Mouse (Mus musculus) heart, embryonic 11.5 days (tissue): Measurements from ENCODE around the gene Wdfy2. TPM values are rescaled to one million over a fixed set of nuclear protein-coding genes. Genes with fewer than 3 reads are reported as not detected.
"Not testable (repeated sequence)": the region's sequence is repeated elsewhere in the genome, so short reads cannot be mapped to it uniquely, and the experiment has no call there.

ENCODE experiments used
- ATAC-seq: fragments of 200-750 bp; cut with Nextera tagmentation; replicated peaks from 2 replicates; pipeline ENCODE4 v1.8.0; 2017; ENCODE audit warnings: moderate library complexity; ENCODE audit not compliant: insufficient number of reproducible peaks, low FRiP score, low TSS enrichment
- H3K27ac ChIP-seq: fragments of 300-500 bp; sonication (generic); 2 replicates; pipeline ENCODE4 v1.5.1; 2014; ENCODE audit warnings: mild to moderate bottlenecking, low read depth, low read length
- H3K27me3 ChIP-seq: fragments of 300-500 bp; sonication (generic); 2 replicates; pipeline ENCODE4 v1.6.1; 2014; ENCODE audit warnings: mild to moderate bottlenecking, low read length, mixed read lengths; ENCODE audit not compliant: control insufficient read depth, insufficient read depth
- H3K36me3 ChIP-seq: fragments of 300-500 bp; sonication (generic); 2 replicates; pipeline ENCODE4 v1.6.1; 2014; ENCODE audit warnings: mild to moderate bottlenecking, low read length, moderate library complexity, mixed read lengths; ENCODE audit not compliant: control insufficient read depth, insufficient read depth
- H3K4me1 ChIP-seq: fragments of 300-500 bp; sonication (generic); 2 replicates; pipeline ENCODE4 v1.6.1; 2014; ENCODE audit warnings: low read length; ENCODE audit not compliant: control insufficient read depth, insufficient read depth
- H3K4me2 ChIP-seq: fragments of 300-500 bp; sonication (generic); 2 replicates; pipeline ENCODE4 v1.6.1; 2014; ENCODE audit warnings: mild to moderate bottlenecking, moderate library complexity
- H3K4me3 ChIP-seq: fragments of 300-500 bp; sonication (generic); 2 replicates; pipeline ENCODE4 v1.5.1; 2014; ENCODE audit warnings: low read depth, low read length
- H3K9ac ChIP-seq: fragments of 300-500 bp; sonication (generic); 2 replicates; pipeline ENCODE4 v1.6.1; 2014; ENCODE audit warnings: mild to moderate bottlenecking, low read depth, low read length, moderate library complexity
- H3K9me3 ChIP-seq: fragments of 300-500 bp; sonication (generic); replicated peaks from 2 replicates; pipeline ENCODE4 v1.6.1; 2016; ENCODE audit warnings: low read length; ENCODE audit not compliant: control insufficient read depth
- WGBS: fragments of 180-500 bp; shearing (Covaris S2); extraction: QIAGEN DNeasy Blood & Tissue Kit; methylation state at CpG from one replicate; pipeline ENCODE4 v1.1.7; 2014; ENCODE audit not compliant: insufficient replicate concordance; 5-methylcytosine and 5-hydroxymethylcytosine counted together
- polyA plus RNA-seq: library from polyadenylated mRNA; unstranded; fragments of >200 nt; fragmentation: Nextera tagmentation; extraction: Ambion mirVana; gene quantifications from 2 replicates; pipeline ENCODE4 v1.2.1, GENCODE M21; 2014

Gene Wdfy2
- polyA plus RNA-seq, 1 experiment from 2014 or later, result 7.6 TPM

GRCm38 (mm10) chr14:62812765-62813164, 24.7 kb upstream of the Wdfy2 start:
- 33% methylated on average over 5 of the region's 5 CpGs for WGBS
- Histone ChIP-seq H3K27me3 (no peaks in the 10 kb centered on the region), H3K9me3 (no peaks in the 10 kb centered on the region), H3K36me3 (no peaks in the 10 kb centered on the region), H3K9ac (no peak overlapping the region), H3K4me3 (no peak overlapping the region), H3K27ac (no peak overlapping the region), H3K4me2 (no peak overlapping the region), H3K4me1 (no peaks in the 10 kb centered on the region)
- ATAC-seq, result no peak

- no peaks in the 10 kb centered on the region for H3K9me3 ChIP-seq
- H3K4me3 ChIP-seq, result no peak overlapping the region
- H3K4me2 ChIP-seq, result no peak overlapping the region
- H3K27ac ChIP-seq, result no peak overlapping the region
- no peaks in the 10 kb centered on the region for H3K27me3 ChIP-seq
- no peak overlapping the region for H3K9ac ChIP-seq
- ATAC-seq, result no peak
- 69% methylated on average over 6 of the region's 6 CpGs for WGBS
- H3K4me1 ChIP-seq, result no peaks in the 10 kb centered on the region
- no peaks in the 10 kb centered on the region for H3K36me3 ChIP-seq
Measured at GRCm38 (mm10) chr14:62814567-62814966, 22.9 kb upstream of the Wdfy2 start.

GRCm38 (mm10) chr14:62816827-62817226, 20.7 kb upstream of the Wdfy2 start:
- Histone ChIP-seq H3K9ac (no peak overlapping the region), H3K4me2 (no peak overlapping the region), H3K27ac (no peak overlapping the region), H3K4me1 (no peaks in the 10 kb centered on the region), H3K36me3 (no peaks in the 10 kb centered on the region), H3K27me3 (no peaks in the 10 kb centered on the region), H3K9me3 (no peaks in the 10 kb centered on the region), H3K4me3 (no peak overlapping the region)
- no peak for ATAC-seq
- 77% methylated on average over 4 of the region's 4 CpGs for WGBS

- no peak for ATAC-seq
- Histone ChIP-seq H3K27ac (no peak overlapping the region), H3K9ac (no peak overlapping the region), H3K4me3 (no peak overlapping the region), H3K4me1 (no peaks in the 10 kb centered on the region), H3K9me3 (no peaks in the 10 kb centered on the region), H3K4me2 (no peak overlapping the region), H3K27me3 (no peaks in the 10 kb centered on the region), H3K36me3 (no peaks in the 10 kb centered on the region)
- WGBS, result 81% methylated on average over 8 of the region's 8 CpGs
Measured at GRCm38 (mm10) chr14:62825575-62826332, 11.7 kb upstream of the Wdfy2 start.

GRCm38 (mm10) chr14:62829291-62829690, 8.2 kb upstream of the Wdfy2 start:
- 64% methylated on average over 6 of the region's 6 CpGs for WGBS
- no peak overlapping the region for H3K4me2 ChIP-seq
- H3K9ac ChIP-seq, result no peak overlapping the region
- 0 out of 2 replicates have a peak, but pooled peaks cover 2% of the 10 kb centered on the region for H3K4me1 ChIP-seq
- H3K9me3 ChIP-seq, result no peaks in the 10 kb centered on the region
- no peaks in the 10 kb centered on the region for H3K36me3 ChIP-seq
- no peak overlapping the region for H3K4me3 ChIP-seq
- no peak overlapping the region for H3K27ac ChIP-seq
- ATAC-seq, result no peak
- no peaks in the 10 kb centered on the region for H3K27me3 ChIP-seq

GRCm38 (mm10) chr14:62831691-62832275, 5.7 kb upstream of the Wdfy2 start:
- ATAC-seq, result no peak
- WGBS, result 91% methylated on average over 3 of the region's 3 CpGs
- Histone ChIP-seq H3K27me3 (no peaks in the 10 kb centered on the region), H3K4me2 (no peak overlapping the region), H3K4me3 (no peak overlapping the region), H3K4me1 (0 out of 2 replicates have a peak, but pooled peaks cover 2% of the 10 kb centered on the region), H3K9me3 (no peaks in the 10 kb centered on the region), H3K36me3 (no peaks in the 10 kb centered on the region), H3K27ac (no peak overlapping the region), H3K9ac (no peak overlapping the region)

GRCm38 (mm10) chr14:62833036-62833435, 4.4 kb upstream of the Wdfy2 start:
- ATAC-seq, result no peak
- H3K9ac ChIP-seq, result no peak overlapping the region
- 63% methylated on average over 7 of the region's 7 CpGs for WGBS

GRCm38 (mm10) chr14:62833541-62833940, 3.9 kb upstream of the Wdfy2 start:
- Histone ChIP-seq H3K27ac (no peak overlapping the region), H3K9me3 (no peaks in the 10 kb centered on the region), H3K4me3 (no peak overlapping the region), H3K9ac (no peak overlapping the region), H3K27me3 (no peaks in the 10 kb centered on the region), H3K36me3 (no peaks in the 10 kb centered on the region), H3K4me2 (no peak overlapping the region), H3K4me1 (peaks cover 4% of the 10 kb centered on the region; the same call in 1 of the 2 replicates)
- 52% methylated on average over 2 of the region's 3 CpGs for WGBS
- no peak for ATAC-seq

More at GRCm38 (mm10) chr14:62833036-62833435, 4.4 kb upstream of the Wdfy2 start:
- Histone ChIP-seq H3K4me1 (0 out of 2 replicates have a peak, but pooled peaks cover 2% of the 10 kb centered on the region), H3K27ac (no peak overlapping the region), H3K36me3 (no peaks in the 10 kb centered on the region), H3K9me3 (no peaks in the 10 kb centered on the region), H3K27me3 (no peaks in the 10 kb centered on the region), H3K4me3 (no peak overlapping the region), H3K4me2 (no peak overlapping the region)

- not testable (repeated sequence) for ATAC-seq, H3K4me2 ChIP-seq, H3K9me3 ChIP-seq, H3K27ac ChIP-seq, H3K9ac ChIP-seq, H3K27me3 ChIP-seq, H3K4me3 ChIP-seq, H3K36me3 ChIP-seq, H3K4me1 ChIP-seq
- WGBS, result 70% methylated on average over 3 of the region's 3 CpGs
Measured at GRCm38 (mm10) chr14:62835737-62836136, 1.7 kb upstream of the Wdfy2 start.
